Mouse (Mus musculus) erythroblast, embryonic 14.5 days (primary cell): ENCODE results near the gene Tmem248. TPM values are rescaled to one million over a fixed set of nuclear protein-coding genes. Genes with fewer than 3 reads are reported as not detected.
"Not testable (repeated sequence)": the region's sequence is repeated elsewhere in the genome, so short reads cannot be mapped to it uniquely, and the experiment has no call there.

ENCODE experiments used
- H3K27me3 ChIP-seq: 2 replicates; pipeline ENCODE4 v1.6.1; 2012; ENCODE audit warnings: inconsistent platforms; ENCODE audit not compliant: control insufficient read depth
- H3K36me3 ChIP-seq: 2 replicates; pipeline ENCODE4 v1.6.1; 2012; ENCODE audit warnings: mild to moderate bottlenecking, inconsistent platforms; ENCODE audit not compliant: control insufficient read depth
- H3K4me1 ChIP-seq: 2 replicates; pipeline ENCODE4 v1.6.1; 2012; ENCODE audit warnings: inconsistent platforms; ENCODE audit not compliant: control insufficient read depth
- H3K4me3 ChIP-seq: replicated peaks from 2 replicates; pipeline ENCODE3; 2012; ENCODE audit warnings: moderate library complexity, mild to moderate bottlenecking, inconsistent platforms
- H3K9me3 ChIP-seq: 2 replicates; pipeline ENCODE4 v1.6.1; 2012; ENCODE audit warnings: low read length, inconsistent platforms, mixed read lengths; ENCODE audit not compliant: control insufficient read depth
- GATA1 ChIP-seq: IDR thresholded peaks from 2 replicates; pipeline ENCODE4 v1.6.1; 2012; ENCODE audit warnings: low read length, inconsistent platforms, mixed read lengths
- TAL1 ChIP-seq: IDR thresholded peaks from 3 replicates; pipeline ENCODE4 v1.6.1; 2012; ENCODE audit warnings: low read length, inconsistent platforms, mixed read lengths
- polyA plus RNA-seq: library from polyadenylated mRNA; stranded (reverse); fragments of >175 nt; gene quantifications from 2 replicates; pipeline ENCODE4 v1.2.3, GENCODE M21; 2012

Gene Tmem248
- polyA plus RNA-seq, 1 experiment = 7.8 TPM

DNA sequence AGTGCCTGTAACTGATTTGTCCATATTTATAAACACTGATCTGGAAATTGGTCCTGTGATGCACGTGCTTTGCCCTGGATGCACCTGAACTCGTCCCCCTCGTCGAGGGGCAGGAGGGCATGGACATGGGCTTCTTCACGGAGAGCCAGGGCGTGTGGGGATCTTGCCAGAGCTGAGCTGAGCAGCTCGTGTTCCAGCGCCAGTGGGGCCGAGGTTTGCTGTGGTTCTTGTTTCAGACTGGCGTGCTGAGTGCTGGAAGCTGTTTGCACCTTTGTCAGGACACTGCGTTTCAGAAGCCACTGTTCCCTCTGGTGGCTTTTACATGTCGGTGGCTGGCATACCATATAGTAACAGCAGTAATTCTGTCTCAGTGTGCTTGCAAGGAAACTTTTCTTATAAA is 24.5 kb downstream of the Tmem248 start:
- no peaks in the 10 kb centered on the region for H3K27me3 ChIP-seq
- TF ChIP-seq GATA1 = no peak
- no peak for TF ChIP-seq TAL1
- H3K9me3 ChIP-seq = no peaks in the 10 kb centered on the region
- H3K36me3 ChIP-seq = peaks cover 99% of the 10 kb centered on the region
- H3K4me3 ChIP-seq = no peak overlapping the region
- no peaks in the 10 kb centered on the region for H3K4me1 ChIP-seq

DNA sequence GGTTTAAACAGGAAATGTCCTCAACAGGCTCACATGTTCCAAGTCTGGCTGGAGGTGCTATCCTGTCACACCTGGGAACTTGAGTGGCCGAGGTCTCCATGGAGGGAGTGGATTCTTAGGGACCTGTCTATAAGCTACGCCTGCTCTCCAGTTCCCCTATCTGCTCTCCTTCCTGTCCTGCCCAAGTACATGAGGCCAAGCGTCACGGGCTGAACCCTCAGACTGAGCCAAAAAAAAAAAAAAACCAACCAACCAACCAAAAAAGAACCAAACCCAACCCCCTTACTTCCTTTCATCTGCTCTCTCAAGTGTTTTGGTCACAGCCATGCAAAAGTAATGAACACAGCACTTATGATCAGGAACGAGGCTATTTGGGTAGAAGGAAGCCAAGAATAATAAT is 30.9 kb downstream of the Tmem248 start:
- H3K4me3 ChIP-seq = no peak overlapping the region
- peaks cover 100% of the 10 kb centered on the region for H3K36me3 ChIP-seq
- no peaks in the 10 kb centered on the region for H3K27me3 ChIP-seq
- peaks cover 5% of the 10 kb centered on the region for H3K4me1 ChIP-seq
- TF ChIP-seq GATA1 = no peak
- no peak for TF ChIP-seq TAL1
- no peaks in the 10 kb centered on the region for H3K9me3 ChIP-seq

DNA sequence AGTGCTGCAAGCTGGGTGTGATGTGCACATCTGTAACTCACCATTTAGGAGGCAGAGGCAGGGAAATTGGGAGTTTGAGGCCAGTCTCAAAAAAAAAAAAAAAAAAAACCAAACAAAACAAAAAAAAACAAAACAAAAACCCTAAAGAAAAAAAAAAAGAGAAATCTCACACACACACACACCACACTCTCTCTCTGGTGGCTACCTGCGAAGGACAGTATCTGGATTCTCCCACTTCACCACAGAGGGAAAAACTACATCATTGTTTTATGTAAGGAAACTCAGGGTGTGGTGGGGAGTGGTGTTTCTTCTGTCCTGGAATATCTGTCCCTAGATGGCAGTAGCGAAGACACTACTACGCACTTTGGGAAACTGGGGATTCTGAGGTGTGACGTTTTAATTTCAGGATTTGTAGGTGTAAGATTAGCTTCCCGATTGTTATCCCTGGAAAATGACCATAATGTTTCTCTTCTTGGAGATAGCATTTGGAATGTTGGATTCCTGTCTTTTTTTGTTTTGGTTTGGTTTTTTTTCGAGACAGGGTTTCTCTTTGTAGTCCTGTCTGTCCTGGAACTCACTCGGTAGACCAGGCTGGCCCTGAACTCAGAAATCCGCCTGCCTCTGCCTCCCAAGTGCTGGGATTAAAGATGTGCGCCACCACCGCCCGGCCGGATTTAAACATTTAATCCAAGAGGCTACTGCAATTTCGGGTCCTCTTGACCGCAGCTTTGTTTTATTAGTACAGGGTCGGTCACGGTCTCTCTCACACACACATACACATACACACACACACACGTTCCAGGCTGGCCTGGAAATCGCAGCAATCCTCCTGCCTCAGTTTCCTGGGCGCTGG is 37.5 kb downstream of the Tmem248 start:
- TF ChIP-seq TAL1 (no peak), GATA1 (no peak)
- H3K4me3 ChIP-seq = peak overlapping the region; percentile 77
- H3K9me3 ChIP-seq = no peaks in the 10 kb centered on the region
- peaks cover 48% of the 10 kb centered on the region for H3K36me3 ChIP-seq
- H3K27me3 ChIP-seq = no peaks in the 10 kb centered on the region
- peaks cover 45% of the 10 kb centered on the region for H3K4me1 ChIP-seq

DNA sequence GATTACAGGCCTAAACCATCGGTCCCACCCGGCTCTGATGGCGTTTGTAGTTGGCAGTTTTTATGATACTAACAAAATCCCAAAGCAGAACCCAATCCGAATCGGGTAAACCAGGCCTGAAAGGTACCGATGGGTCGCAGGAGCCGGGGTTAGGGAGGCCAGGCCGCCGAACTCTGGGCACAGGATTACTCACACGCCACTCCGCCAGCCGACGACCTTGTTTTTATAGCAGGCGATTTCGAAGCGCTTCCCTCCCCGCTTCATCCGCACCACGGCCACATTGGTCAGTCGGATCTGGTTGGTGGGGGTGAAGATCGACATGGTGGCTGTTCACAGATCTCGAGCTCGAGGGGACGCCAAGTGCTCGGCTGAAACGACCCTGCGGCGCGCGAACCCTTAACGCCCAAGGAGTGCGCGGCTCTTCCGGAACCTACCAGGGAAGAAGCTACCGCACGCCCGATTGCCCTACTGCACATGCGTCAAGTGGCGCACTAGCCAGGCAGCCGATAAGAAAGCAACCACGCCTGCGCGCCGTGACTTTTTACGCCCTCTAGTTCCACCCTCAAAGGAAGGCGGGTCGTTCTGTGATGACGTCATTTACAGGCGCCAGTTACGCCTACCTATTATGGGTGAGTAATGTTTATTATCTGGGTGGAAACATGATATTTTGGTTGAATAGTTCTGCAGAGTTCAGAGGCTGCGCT is 38.3 kb downstream of the Tmem248 start, which contains the start of the genes Sbds and Tyw1:
Gene Sbds (minus strand): TSS at position 514 of the 704 bp plus-strand sequence.
Gene Tyw1 (plus strand): TSS at position 603 of the 704 bp plus-strand sequence.
- peak within 1 kb of the TSS; percentile 92 for H3K4me3 ChIP-seq
- peaks cover 45% of the 10 kb centered on the region for H3K4me1 ChIP-seq
- no peak for TF ChIP-seq TAL1
- peak; percentile 87 for TF ChIP-seq GATA1
- H3K27me3 ChIP-seq = no peaks in the 10 kb centered on the region
- no peaks in the 10 kb centered on the region for H3K9me3 ChIP-seq
- peaks cover 44% of the 10 kb centered on the region for H3K36me3 ChIP-seq

DNA sequence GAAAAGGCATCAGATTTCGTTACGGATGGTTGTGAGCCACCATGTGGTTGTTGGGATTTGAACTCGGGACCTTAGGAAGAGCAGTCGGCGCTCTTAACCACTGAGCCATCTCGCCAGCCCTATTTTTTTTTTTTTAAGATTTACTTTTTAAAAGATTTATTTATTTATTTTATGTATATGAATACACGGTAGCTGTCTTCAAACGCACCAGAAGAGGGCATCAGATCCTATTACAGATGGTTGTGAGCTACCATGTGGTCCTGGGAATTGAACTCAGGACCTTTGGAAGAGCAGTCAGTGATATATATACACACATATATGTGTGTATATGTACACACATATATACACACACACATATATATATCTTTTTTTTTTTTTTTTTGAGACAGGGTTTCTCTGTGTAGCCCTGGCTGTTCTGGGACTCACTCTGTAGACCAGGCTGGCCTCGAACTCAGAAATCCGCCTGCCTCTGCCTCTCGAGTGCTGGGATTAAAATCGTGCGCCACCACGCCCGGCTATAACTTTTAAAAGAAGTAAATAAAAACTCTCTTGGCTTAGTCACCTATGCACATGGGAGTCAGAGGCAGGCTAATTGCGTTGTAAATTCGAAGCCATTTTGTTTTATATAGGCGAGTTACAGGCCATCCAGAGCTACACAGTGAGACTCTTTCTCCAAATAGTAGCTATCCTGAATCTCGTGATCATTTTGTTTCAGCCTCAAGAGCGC is 39.1 kb downstream of the Tmem248 start:
- not testable (repeated sequence) for H3K9me3 ChIP-seq, H3K27me3 ChIP-seq
- peak overlapping the region; percentile 92 for H3K4me3 ChIP-seq
- H3K36me3 ChIP-seq = peaks cover 37% of the 10 kb centered on the region
- H3K4me1 ChIP-seq = peaks cover 43% of the 10 kb centered on the region

DNA sequence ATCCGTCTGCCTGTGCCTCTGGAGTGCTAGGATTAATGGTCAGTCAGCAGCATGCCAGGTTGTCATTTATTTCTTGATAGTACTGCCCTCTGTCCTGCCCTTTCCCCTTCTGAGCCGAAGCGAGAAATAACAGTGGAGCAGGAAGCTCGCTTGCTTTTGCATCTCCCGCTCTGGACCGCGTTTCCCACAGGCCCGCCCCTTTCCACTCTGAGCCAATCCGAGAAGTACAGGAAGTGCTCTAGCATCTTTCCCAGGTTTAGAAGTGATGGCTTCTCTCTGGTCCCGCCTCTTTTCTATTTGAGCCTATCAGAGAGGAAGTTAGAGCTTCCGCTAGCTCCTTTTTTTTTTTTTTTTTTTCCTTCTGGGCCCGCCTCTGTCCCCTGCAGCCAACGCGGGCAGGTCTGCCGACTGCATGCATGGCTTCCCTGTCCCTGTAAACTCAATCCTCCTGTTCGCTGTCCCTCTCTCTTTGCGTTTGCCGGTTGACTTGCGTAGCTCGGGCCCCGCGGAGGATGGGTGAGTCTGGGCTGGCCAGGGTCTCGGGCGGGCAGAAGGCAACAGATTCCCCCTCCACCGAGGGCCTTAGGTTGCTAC is 39.9 kb downstream of the Tmem248 start:
- Histone ChIP-seq H3K4me3 (peak overlapping the region; percentile 92), H3K36me3 (peaks cover 34% of the 10 kb centered on the region), H3K27me3 (no peaks in the 10 kb centered on the region), H3K9me3 (no peaks in the 10 kb centered on the region), H3K4me1 (peaks cover 43% of the 10 kb centered on the region)
- TF ChIP-seq GATA1 = no peak
- TF ChIP-seq TAL1 = no peak

DNA sequence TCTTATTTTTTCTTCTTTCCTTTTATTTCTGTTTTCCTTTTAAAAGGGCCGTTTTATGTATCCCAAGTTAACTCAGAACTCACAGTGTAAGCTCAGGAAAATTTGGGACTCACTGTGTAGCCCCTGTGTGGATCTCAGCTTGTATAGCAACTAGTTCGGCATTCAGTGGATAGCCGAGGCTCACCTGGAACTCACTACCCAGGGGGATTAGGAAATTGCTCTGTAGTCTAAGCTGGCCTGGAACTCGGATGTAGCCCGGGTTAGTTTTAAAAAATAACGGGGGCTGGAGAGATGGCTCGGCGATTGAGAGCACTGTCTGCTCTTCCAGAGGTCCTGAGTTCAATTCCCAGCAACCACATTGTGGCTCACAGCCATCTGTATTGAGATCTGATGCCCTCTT is 40.4 kb downstream of the Tmem248 start:
- Histone ChIP-seq H3K36me3 (peaks cover 34% of the 10 kb centered on the region), H3K4me3 (peak overlapping the region; percentile 92), H3K9me3 (no peaks in the 10 kb centered on the region), H3K27me3 (no peaks in the 10 kb centered on the region), H3K4me1 (peaks cover 40% of the 10 kb centered on the region)
- no peak for TF ChIP-seq TAL1
- no peak for TF ChIP-seq GATA1

DNA sequence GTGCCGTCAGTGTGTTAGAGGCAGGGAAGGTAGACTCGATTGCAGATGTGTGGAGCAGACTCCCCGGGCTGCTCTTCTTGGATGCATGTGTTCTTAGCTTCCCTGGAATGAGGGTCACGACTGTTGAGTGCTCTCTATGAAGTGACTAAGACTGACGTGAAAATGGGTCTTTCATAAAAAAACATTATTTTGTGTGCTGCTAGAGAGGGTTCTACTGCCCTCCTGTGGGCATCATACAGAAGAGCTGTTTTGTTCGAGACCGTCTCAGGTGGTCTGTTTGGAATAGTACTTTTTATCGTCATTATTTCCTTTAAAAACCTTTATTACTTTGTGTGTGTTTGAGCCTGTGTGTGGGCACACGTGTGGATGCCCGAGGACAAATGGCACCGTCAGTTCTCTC is 46.6 kb downstream of the Tmem248 start:
- Histone ChIP-seq H3K27me3 (no peaks in the 10 kb centered on the region), H3K4me1 (peaks cover 32% of the 10 kb centered on the region), H3K4me3 (no peak overlapping the region), H3K9me3 (no peaks in the 10 kb centered on the region), H3K36me3 (peaks cover 72% of the 10 kb centered on the region)
- no peak for TF ChIP-seq TAL1
- no peak for TF ChIP-seq GATA1
